Mouse (Mus musculus): ENCODE measurements around the gene Ncor1. TPM values are rescaled to one million over a fixed set of nuclear protein-coding genes. Genes with fewer than 3 reads are reported as not detected.

The Ncor1 gene
- polyA plus RNA-seq, 1 experiment = 327 TPM

- no peak overlapping the region for H3K4me3 ChIP-seq (ENCODE audit: low read depth, low read length)
- TF ChIP-seq EP300 (IDR thresholded peaks at IDR 0.05; ENCODE audit: insufficient read depth, low read depth, low read length) = no peak
- TF ChIP-seq POLR2A (IDR thresholded peaks at IDR 0.05; ENCODE audit: insufficient read depth, low read length) = no peak
- TF ChIP-seq CTCF (IDR thresholded peaks at IDR 0.05; ENCODE audit: low read depth, low read length) = no peak
- H3K27me3 ChIP-seq (ENCODE audit: control insufficient read depth, insufficient read depth, low read length, poor library complexity, severe bottlenecking) = no peaks in the 10 kb centered on the region
- H3K27ac ChIP-seq (ENCODE audit: insufficient read depth, low read length) = peak overlapping the region; percentile 69; the same call in 1 of the 2 replicates
- H3K36me3 ChIP-seq (ENCODE audit: control insufficient read depth, insufficient read depth, low read length, poor library complexity, severe bottlenecking) = peaks cover 18% of the 10 kb centered on the region
- H3K9me3 ChIP-seq (replicated peaks; ENCODE audit: control insufficient read depth, insufficient read depth, low read length, poor library complexity, severe bottlenecking) = no peaks in the 10 kb centered on the region
- peaks cover 1% of the 10 kb centered on the region for H3K4me1 ChIP-seq (ENCODE audit: control insufficient read depth, insufficient read depth, low read length)
- H3K9ac ChIP-seq (ENCODE audit: low read depth, poor library complexity, severe bottlenecking) = peak overlapping the region; percentile 75
Observed at GRCm38 (mm10) chr11:62448971-62449370, 9.4 kb downstream of the Ncor1 start.

GRCm38 (mm10) chr11:62445799-62446198 lies 12.5 kb downstream of the Ncor1 start:
- no peak overlapping the region for H3K4me3 ChIP-seq (ENCODE audit: low read depth, low read length)
- peak overlapping the region; percentile 28; the same call in 1 of the 2 replicates for H3K27ac ChIP-seq (ENCODE audit: insufficient read depth, low read length)
- H3K9me3 ChIP-seq (replicated peaks; ENCODE audit: control insufficient read depth, insufficient read depth, low read length, poor library complexity, severe bottlenecking) = no peaks in the 10 kb centered on the region
- H3K27me3 ChIP-seq (ENCODE audit: control insufficient read depth, insufficient read depth, low read length, poor library complexity, severe bottlenecking) = no peaks in the 10 kb centered on the region
- TF ChIP-seq CTCF (IDR thresholded peaks at IDR 0.05; ENCODE audit: low read depth, low read length) = no peak
- TF ChIP-seq EP300 (IDR thresholded peaks at IDR 0.05; ENCODE audit: insufficient read depth, low read depth, low read length) = no peak
- TF ChIP-seq POLR2A (IDR thresholded peaks at IDR 0.05; ENCODE audit: insufficient read depth, low read length) = no peak
- H3K4me1 ChIP-seq (ENCODE audit: control insufficient read depth, insufficient read depth, low read length) = peaks cover 3% of the 10 kb centered on the region
- H3K9ac ChIP-seq (ENCODE audit: low read depth, poor library complexity, severe bottlenecking) = no peak overlapping the region
- H3K36me3 ChIP-seq (ENCODE audit: control insufficient read depth, insufficient read depth, low read length, poor library complexity, severe bottlenecking) = peaks cover 12% of the 10 kb centered on the region

- Histone ChIP-seq H3K27ac (ENCODE audit: insufficient read depth, low read length) (peak overlapping the region; percentile 76), H3K9ac (ENCODE audit: low read depth, poor library complexity, severe bottlenecking) (no peak overlapping the region), H3K27me3 (ENCODE audit: control insufficient read depth, insufficient read depth, low read length, poor library complexity, severe bottlenecking) (no peaks in the 10 kb centered on the region), H3K4me3 (ENCODE audit: low read depth, low read length) (no peak overlapping the region), H3K36me3 (ENCODE audit: control insufficient read depth, insufficient read depth, low read length, poor library complexity, severe bottlenecking) (peaks cover 17% of the 10 kb centered on the region), H3K9me3 (replicated peaks; ENCODE audit: control insufficient read depth, insufficient read depth, low read length, poor library complexity, severe bottlenecking) (no peaks in the 10 kb centered on the region), H3K4me1 (ENCODE audit: control insufficient read depth, insufficient read depth, low read length) (peaks cover 2% of the 10 kb centered on the region)
- TF ChIP-seq POLR2A (IDR thresholded peaks at IDR 0.05; ENCODE audit: insufficient read depth, low read length) (no peak), CTCF (IDR thresholded peaks at IDR 0.05; ENCODE audit: low read depth, low read length) (no peak), EP300 (IDR thresholded peaks at IDR 0.05; ENCODE audit: insufficient read depth, low read depth, low read length) (no peak)
Observed at GRCm38 (mm10) chr11:62440670-62441315, 17.5 kb downstream of the Ncor1 start.

- H3K36me3 ChIP-seq (ENCODE audit: control insufficient read depth, insufficient read depth, low read length, poor library complexity, severe bottlenecking) = peaks cover 27% of the 10 kb centered on the region
Observed at GRCm38 (mm10) chr11:62432211-62432610, 26.1 kb downstream of the Ncor1 start.

GRCm38 (mm10) chr11:62427105-62427504 lies 31.2 kb downstream of the Ncor1 start:
- Histone ChIP-seq H3K27me3 (ENCODE audit: control insufficient read depth, insufficient read depth, low read length, poor library complexity, severe bottlenecking) (no peaks in the 10 kb centered on the region), H3K9ac (ENCODE audit: low read depth, poor library complexity, severe bottlenecking) (0 out of 2 replicates have a peak overlapping the region, but pooled peaks have one; percentile 29), H3K27ac (ENCODE audit: insufficient read depth, low read length) (peak overlapping the region; percentile 72), H3K36me3 (ENCODE audit: control insufficient read depth, insufficient read depth, low read length, poor library complexity, severe bottlenecking) (peaks cover 15% of the 10 kb centered on the region), H3K4me1 (ENCODE audit: control insufficient read depth, insufficient read depth, low read length) (no peaks in the 10 kb centered on the region), H3K4me3 (ENCODE audit: low read depth, low read length) (no peak overlapping the region), H3K9me3 (replicated peaks; ENCODE audit: control insufficient read depth, insufficient read depth, low read length, poor library complexity, severe bottlenecking) (no peaks in the 10 kb centered on the region)
- TF ChIP-seq EP300 (IDR thresholded peaks at IDR 0.05; ENCODE audit: insufficient read depth, low read depth, low read length) (no peak), CTCF (IDR thresholded peaks at IDR 0.05; ENCODE audit: low read depth, low read length) (peak; percentile 64), POLR2A (IDR thresholded peaks at IDR 0.05; ENCODE audit: insufficient read depth, low read length) (no peak)

More at GRCm38 (mm10) chr11:62432211-62432610, 26.1 kb downstream of the Ncor1 start:
- no peaks in the 10 kb centered on the region for H3K9me3 ChIP-seq (replicated peaks; ENCODE audit: control insufficient read depth, insufficient read depth, low read length, poor library complexity, severe bottlenecking)
- no peak for TF ChIP-seq CTCF (IDR thresholded peaks at IDR 0.05; ENCODE audit: low read depth, low read length)
- no peak for TF ChIP-seq EP300 (IDR thresholded peaks at IDR 0.05; ENCODE audit: insufficient read depth, low read depth, low read length)
- TF ChIP-seq POLR2A (IDR thresholded peaks at IDR 0.05; ENCODE audit: insufficient read depth, low read length) = no peak
- no peaks in the 10 kb centered on the region for H3K27me3 ChIP-seq (ENCODE audit: control insufficient read depth, insufficient read depth, low read length, poor library complexity, severe bottlenecking)
- no peaks in the 10 kb centered on the region for H3K4me1 ChIP-seq (ENCODE audit: control insufficient read depth, insufficient read depth, low read length)
- H3K9ac ChIP-seq (ENCODE audit: low read depth, poor library complexity, severe bottlenecking) = no peak overlapping the region
- no peak overlapping the region for H3K4me3 ChIP-seq (ENCODE audit: low read depth, low read length)
- H3K27ac ChIP-seq (ENCODE audit: insufficient read depth, low read length) = peak overlapping the region; percentile 90

- Histone ChIP-seq H3K27ac (ENCODE audit: insufficient read depth, low read length) (peak overlapping the region; percentile 33), H3K36me3 (ENCODE audit: control insufficient read depth, insufficient read depth, low read length, poor library complexity, severe bottlenecking) (peaks cover 17% of the 10 kb centered on the region), H3K4me3 (ENCODE audit: low read depth, low read length) (no peak overlapping the region), H3K9ac (ENCODE audit: low read depth, poor library complexity, severe bottlenecking) (no peak overlapping the region), H3K9me3 (replicated peaks; ENCODE audit: control insufficient read depth, insufficient read depth, low read length, poor library complexity, severe bottlenecking) (no peaks in the 10 kb centered on the region), H3K4me1 (ENCODE audit: control insufficient read depth, insufficient read depth, low read length) (no peaks in the 10 kb centered on the region), H3K27me3 (ENCODE audit: control insufficient read depth, insufficient read depth, low read length, poor library complexity, severe bottlenecking) (no peaks in the 10 kb centered on the region)
- TF ChIP-seq EP300 (IDR thresholded peaks at IDR 0.05; ENCODE audit: insufficient read depth, low read depth, low read length) = no peak
- TF ChIP-seq POLR2A (IDR thresholded peaks at IDR 0.05; ENCODE audit: insufficient read depth, low read length) = no peak
- no peak for TF ChIP-seq CTCF (IDR thresholded peaks at IDR 0.05; ENCODE audit: low read depth, low read length)
Observed at GRCm38 (mm10) chr11:62426266-62426665, 32.1 kb downstream of the Ncor1 start.
